Mouse (Mus musculus): ENCODE data around the gene Coa5. TPM values are rescaled to one million over a fixed set of nuclear protein-coding genes. Genes with fewer than 3 reads are reported as not detected.

The Coa5 gene
- polyA plus RNA-seq, 1 experiment = 56.2 TPM

GRCm38 (mm10) chr1:37442848-37443835 is 13.2 kb upstream of the Coa5 start:
- no peak for TF ChIP-seq CTCF (IDR thresholded peaks at IDR 0.05; ENCODE audit: low read depth, low read length)
- TF ChIP-seq POLR2A (IDR thresholded peaks at IDR 0.05; ENCODE audit: borderline replicate concordance, low read depth, low read length) = no peak
- H3K27ac ChIP-seq (ENCODE audit: insufficient read depth, low read depth, low read length) = no peak overlapping the region
- no peak overlapping the region for H3K4me3 ChIP-seq (ENCODE audit: insufficient read depth, low read length)
- no peaks in the 10 kb centered on the region for H3K4me1 ChIP-seq (ENCODE audit: control insufficient read depth, insufficient read depth, low read length)

- H3K4me1 ChIP-seq (ENCODE audit: control insufficient read depth, insufficient read depth, low read length) = peaks cover 3% of the 10 kb centered on the region
- TF ChIP-seq POLR2A (IDR thresholded peaks at IDR 0.05; ENCODE audit: borderline replicate concordance, low read depth, low read length) = no peak
- no peak for TF ChIP-seq CTCF (IDR thresholded peaks at IDR 0.05; ENCODE audit: low read depth, low read length)
- H3K4me3 ChIP-seq (ENCODE audit: insufficient read depth, low read length) = no peak overlapping the region
- H3K27ac ChIP-seq (ENCODE audit: insufficient read depth, low read depth, low read length) = no peak overlapping the region
Measured at GRCm38 (mm10) chr1:37436419-37436818, 6.5 kb upstream of the Coa5 start.

DNA sequence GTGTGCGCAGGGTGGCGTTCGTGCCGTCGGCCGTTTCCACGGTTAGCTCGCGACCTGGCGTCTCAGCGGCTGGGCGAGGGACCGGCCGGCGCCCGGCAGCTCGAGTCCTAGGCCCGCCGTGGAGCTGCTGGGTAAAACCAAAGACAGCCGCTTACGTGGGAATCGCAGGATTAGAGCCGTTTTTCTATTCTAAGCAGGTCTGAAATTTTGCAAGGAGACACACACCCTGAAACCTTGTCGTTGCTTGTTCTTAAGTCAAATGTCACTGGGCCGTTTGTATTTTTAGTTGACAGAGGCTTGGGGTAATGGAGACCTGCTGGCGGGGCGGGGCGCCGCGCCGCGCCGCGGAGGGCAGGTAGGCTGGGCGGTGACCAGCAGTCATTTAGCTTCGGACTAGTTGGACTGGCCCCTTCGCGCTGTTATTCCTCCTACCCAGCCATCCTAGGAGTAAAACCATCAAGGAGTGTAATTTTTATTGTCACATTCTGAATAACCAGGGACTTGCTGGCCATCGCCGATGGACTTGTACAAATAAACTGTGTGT is 466 bp upstream of the Coa5 start:
- Histone ChIP-seq H3K4me3 (ENCODE audit: insufficient read depth, low read length) (peak overlapping the region; percentile 76), H3K27ac (ENCODE audit: insufficient read depth, low read depth, low read length) (no peak overlapping the region), H3K4me1 (ENCODE audit: control insufficient read depth, insufficient read depth, low read length) (peaks cover 22% of the 10 kb centered on the region)
- no peak for TF ChIP-seq POLR2A (IDR thresholded peaks at IDR 0.05; ENCODE audit: borderline replicate concordance, low read depth, low read length)

DNA sequence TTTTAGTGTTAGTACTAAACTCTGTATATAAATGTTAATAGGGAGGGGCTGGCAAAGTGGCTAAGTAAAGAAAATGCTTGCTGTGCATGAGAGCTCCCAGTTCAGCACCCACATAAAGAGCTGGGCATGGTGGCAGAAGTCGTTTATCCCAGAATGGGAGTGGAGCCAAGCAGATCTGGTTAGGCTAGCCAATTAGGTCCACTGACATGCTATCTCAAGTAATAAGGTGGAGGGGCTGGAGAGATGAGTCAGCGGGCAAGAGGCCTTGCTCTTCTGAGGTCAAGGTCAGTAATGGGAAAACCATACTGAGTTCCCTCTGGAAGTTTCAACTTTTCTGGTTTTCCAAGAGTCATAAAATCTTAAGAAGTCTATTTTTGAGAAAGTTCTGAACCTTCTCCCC is 992 bp downstream of the Coa5 start:
- Histone ChIP-seq H3K27ac (ENCODE audit: insufficient read depth, low read depth, low read length) (peak overlapping the region; percentile 36), H3K4me1 (ENCODE audit: control insufficient read depth, insufficient read depth, low read length) (peaks cover 22% of the 10 kb centered on the region), H3K4me3 (ENCODE audit: insufficient read depth, low read length) (peak overlapping the region; percentile 89)
- TF ChIP-seq CTCF (IDR thresholded peaks at IDR 0.05; ENCODE audit: low read depth, low read length) (no peak), POLR2A (IDR thresholded peaks at IDR 0.05; ENCODE audit: borderline replicate concordance, low read depth, low read length) (no peak)

- Histone ChIP-seq H3K4me1 (ENCODE audit: control insufficient read depth, insufficient read depth, low read length) (peaks cover 22% of the 10 kb centered on the region), H3K4me3 (ENCODE audit: insufficient read depth, low read length) (no peak overlapping the region), H3K27ac (ENCODE audit: insufficient read depth, low read depth, low read length) (peak overlapping the region; percentile 66)
- no peak for TF ChIP-seq POLR2A (IDR thresholded peaks at IDR 0.05; ENCODE audit: borderline replicate concordance, low read depth, low read length)
- no peak for TF ChIP-seq CTCF (IDR thresholded peaks at IDR 0.05; ENCODE audit: low read depth, low read length)
Measured at GRCm38 (mm10) chr1:37427144-37427875, 2.6 kb downstream of the Coa5 start.

- Histone ChIP-seq H3K27ac (ENCODE audit: insufficient read depth, low read depth, low read length) (no peak overlapping the region), H3K4me3 (ENCODE audit: insufficient read depth, low read length) (no peak overlapping the region), H3K4me1 (ENCODE audit: control insufficient read depth, insufficient read depth, low read length) (peaks cover 2% of the 10 kb centered on the region; the same call in 1 of the 2 replicates)
- TF ChIP-seq CTCF (IDR thresholded peaks at IDR 0.05; ENCODE audit: low read depth, low read length) = peak; percentile 98
- no peak for TF ChIP-seq POLR2A (IDR thresholded peaks at IDR 0.05; ENCODE audit: borderline replicate concordance, low read depth, low read length)
Measured at GRCm38 (mm10) chr1:37419420-37419819, 10.5 kb downstream of the Coa5 start.

DNA sequence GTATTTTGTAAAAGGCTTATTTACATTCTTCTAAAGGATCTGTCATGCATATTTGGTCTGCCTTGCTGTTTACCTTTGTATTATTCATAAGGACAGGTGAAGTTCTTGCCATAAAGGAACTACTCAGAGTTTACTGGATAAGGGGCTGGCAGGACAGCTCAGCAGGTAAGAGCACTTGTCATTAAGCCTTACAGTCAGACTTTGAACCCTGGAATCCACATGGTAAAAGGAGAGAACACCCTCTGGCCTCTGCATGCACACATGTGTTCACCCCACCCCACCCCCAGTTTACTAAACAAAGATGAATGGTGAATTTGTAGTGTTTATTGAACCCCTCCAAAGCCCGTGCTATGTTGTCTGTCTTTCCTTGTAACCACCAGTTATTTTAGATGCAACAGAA is 14.5 kb downstream of the Coa5 start:
- Histone ChIP-seq H3K4me3 (ENCODE audit: insufficient read depth, low read length) (no peak overlapping the region), H3K27ac (ENCODE audit: insufficient read depth, low read depth, low read length) (no peak overlapping the region), H3K4me1 (ENCODE audit: control insufficient read depth, insufficient read depth, low read length) (no peaks in the 10 kb centered on the region)
- TF ChIP-seq CTCF (IDR thresholded peaks at IDR 0.05; ENCODE audit: low read depth, low read length) = no peak
- no peak for TF ChIP-seq POLR2A (IDR thresholded peaks at IDR 0.05; ENCODE audit: borderline replicate concordance, low read depth, low read length)

DNA sequence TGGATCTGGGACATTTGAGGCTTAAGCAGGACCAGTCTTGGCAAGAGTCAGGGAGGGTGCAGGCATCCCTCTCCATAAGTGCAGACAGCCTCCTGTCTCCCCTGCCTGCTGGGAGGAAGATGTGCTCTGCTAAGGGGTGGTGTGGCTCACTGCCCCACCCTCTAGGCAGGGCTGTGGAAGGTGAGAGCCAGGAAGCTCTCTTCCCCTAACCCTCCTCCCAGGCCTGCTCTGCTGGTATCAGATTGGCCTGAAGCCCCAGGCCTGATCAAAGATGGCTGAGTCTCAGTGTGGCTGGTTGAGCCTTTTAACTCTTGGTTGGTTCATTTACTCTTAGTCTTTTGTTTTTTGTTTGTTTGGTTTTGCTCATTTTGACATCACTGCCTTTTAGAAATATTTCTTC is 20.3 kb downstream of the Coa5 start:
- Histone ChIP-seq H3K4me3 (ENCODE audit: insufficient read depth, low read length) (no peak overlapping the region), H3K27ac (ENCODE audit: insufficient read depth, low read depth, low read length) (no peak overlapping the region), H3K4me1 (ENCODE audit: control insufficient read depth, insufficient read depth, low read length) (peaks cover 10% of the 10 kb centered on the region)
- TF ChIP-seq CTCF (IDR thresholded peaks at IDR 0.05; ENCODE audit: low read depth, low read length) (no peak), POLR2A (IDR thresholded peaks at IDR 0.05; ENCODE audit: borderline replicate concordance, low read depth, low read length) (no peak)

- no peak overlapping the region for H3K27ac ChIP-seq (ENCODE audit: insufficient read depth, low read depth, low read length)
- H3K4me1 ChIP-seq (ENCODE audit: control insufficient read depth, insufficient read depth, low read length) = peaks cover 10% of the 10 kb centered on the region
- H3K4me3 ChIP-seq (ENCODE audit: insufficient read depth, low read length) = no peak overlapping the region
- TF ChIP-seq CTCF (IDR thresholded peaks at IDR 0.05; ENCODE audit: low read depth, low read length) (no peak), POLR2A (IDR thresholded peaks at IDR 0.05; ENCODE audit: borderline replicate concordance, low read depth, low read length) (no peak)
Measured at GRCm38 (mm10) chr1:37408678-37409077, 21.2 kb downstream of the Coa5 start.
